Mouse (Mus musculus): ENCODE measurements around the gene Arhgef11. TPM values are rescaled to one million over a fixed set of nuclear protein-coding genes. Genes with fewer than 3 reads are reported as not detected.

The Arhgef11 gene
- polyA plus RNA-seq, 1 experiment from 2014 or later: 18.2 TPM

DNA sequence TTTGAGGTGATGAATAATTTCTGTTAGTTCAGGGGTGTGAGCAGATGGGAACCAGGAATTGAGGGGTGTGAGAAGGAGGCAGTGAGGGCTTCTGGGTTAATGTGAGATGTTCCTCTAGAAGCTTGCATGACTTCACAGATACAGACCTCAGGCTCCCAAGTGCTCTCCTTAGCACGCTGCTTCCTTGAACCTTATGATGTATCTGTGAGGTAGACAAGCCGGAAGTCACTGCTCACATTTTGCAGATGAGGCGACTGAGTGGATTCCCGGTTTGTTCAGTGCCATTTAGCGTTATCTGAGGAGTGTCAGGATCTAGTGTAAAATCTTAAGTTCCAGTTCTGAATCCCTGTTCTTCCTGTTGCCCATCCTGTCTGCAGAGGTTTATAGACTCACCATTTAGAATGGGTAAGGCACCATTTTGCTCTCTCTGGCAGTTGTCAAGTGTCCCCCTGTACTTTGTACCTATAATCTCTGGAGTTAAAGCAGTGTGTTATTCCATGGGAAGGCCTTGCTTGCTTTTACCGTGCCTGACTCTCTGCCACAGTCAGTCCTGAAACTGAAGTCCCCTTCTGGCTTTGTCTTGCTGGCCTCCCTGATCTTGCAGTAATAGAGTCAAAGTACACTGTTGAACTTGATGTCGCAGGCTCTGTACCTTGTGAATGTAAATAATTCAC, 3.0 kb downstream of the Arhgef11 start:
- Histone ChIP-seq H3K36me3 (ENCODE audit: poor library complexity, severe bottlenecking) (0 out of 2 replicates have a peak, but pooled peaks cover 2% of the 10 kb centered on the region), H3K9ac (peak overlapping the region; percentile 63), H3K4me1 (peaks cover 58% of the 10 kb centered on the region), H3K27ac (no peak overlapping the region), H3K4me2 (peak overlapping the region; percentile 98), H3K27me3 (no peaks in the 10 kb centered on the region), H3K4me3 (peak overlapping the region; percentile 80), H3K9me3 (replicated peaks) (no peaks in the 10 kb centered on the region)
- no peak for ATAC-seq
- 65% methylated on average over 7 of the region's 7 CpGs for WGBS

GRCm38 (mm10) chr3:87624899-87625298, 7.5 kb downstream of the Arhgef11 start:
- Histone ChIP-seq H3K4me2 (no peak overlapping the region), H3K4me1 (peaks cover 34% of the 10 kb centered on the region), H3K9me3 (replicated peaks) (no peaks in the 10 kb centered on the region), H3K27me3 (no peaks in the 10 kb centered on the region), H3K9ac (no peak overlapping the region), H3K4me3 (no peak overlapping the region), H3K27ac (no peak overlapping the region), H3K36me3 (ENCODE audit: poor library complexity, severe bottlenecking) (0 out of 2 replicates have a peak, but pooled peaks cover 5% of the 10 kb centered on the region)
- no peak for ATAC-seq
- WGBS: 93% methylated on average over 4 of the region's 4 CpGs

- WGBS: 87% methylated on average over 9 of the region's 9 CpGs
- peak; percentile 61; the same call in 1 of the 2 replicates for ATAC-seq
Observed at GRCm38 (mm10) chr3:87630899-87631298, 13.5 kb downstream of the Arhgef11 start.

DNA sequence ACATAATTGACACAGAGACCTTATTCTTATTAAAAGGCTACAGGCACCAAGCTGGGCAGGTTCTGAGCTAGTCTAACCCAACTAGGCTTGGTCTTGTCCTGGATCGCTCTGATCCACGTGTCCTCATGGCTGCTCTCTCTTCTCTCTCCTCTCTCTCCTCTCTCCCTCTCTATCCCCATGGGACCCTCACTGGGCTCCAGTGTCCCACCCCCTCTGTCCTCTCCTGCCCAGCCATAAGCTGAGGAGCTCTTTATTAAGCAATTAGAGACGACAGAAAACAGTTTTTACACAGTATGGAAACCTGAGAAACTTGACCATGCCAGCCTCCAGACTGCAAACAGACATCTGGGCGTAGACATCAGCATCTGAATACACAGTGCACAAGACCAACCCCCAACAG, 14.0 kb downstream of the Arhgef11 start:
- 78% methylated on average over 4 of the region's 4 CpGs for WGBS
- no peaks in the 10 kb centered on the region for H3K9me3 ChIP-seq (replicated peaks)
- H3K9ac ChIP-seq: no peak overlapping the region
- H3K36me3 ChIP-seq (ENCODE audit: poor library complexity, severe bottlenecking): 0 out of 2 replicates have a peak, but pooled peaks cover 3% of the 10 kb centered on the region
- no peak overlapping the region for H3K4me2 ChIP-seq
- H3K27me3 ChIP-seq: no peaks in the 10 kb centered on the region
- H3K4me1 ChIP-seq: peaks cover 21% of the 10 kb centered on the region
- ATAC-seq: no peak
- no peak overlapping the region for H3K27ac ChIP-seq
- no peak overlapping the region for H3K4me3 ChIP-seq

More at GRCm38 (mm10) chr3:87630899-87631298, 13.5 kb downstream of the Arhgef11 start:
- Histone ChIP-seq H3K4me2 (no peak overlapping the region), H3K9ac (no peak overlapping the region), H3K27ac (no peak overlapping the region; the same call in 1 of the 2 replicates), H3K36me3 (ENCODE audit: poor library complexity, severe bottlenecking) (0 out of 2 replicates have a peak, but pooled peaks cover 3% of the 10 kb centered on the region), H3K4me1 (peaks cover 16% of the 10 kb centered on the region), H3K27me3 (no peaks in the 10 kb centered on the region), H3K4me3 (no peak overlapping the region), H3K9me3 (replicated peaks) (no peaks in the 10 kb centered on the region)

DNA sequence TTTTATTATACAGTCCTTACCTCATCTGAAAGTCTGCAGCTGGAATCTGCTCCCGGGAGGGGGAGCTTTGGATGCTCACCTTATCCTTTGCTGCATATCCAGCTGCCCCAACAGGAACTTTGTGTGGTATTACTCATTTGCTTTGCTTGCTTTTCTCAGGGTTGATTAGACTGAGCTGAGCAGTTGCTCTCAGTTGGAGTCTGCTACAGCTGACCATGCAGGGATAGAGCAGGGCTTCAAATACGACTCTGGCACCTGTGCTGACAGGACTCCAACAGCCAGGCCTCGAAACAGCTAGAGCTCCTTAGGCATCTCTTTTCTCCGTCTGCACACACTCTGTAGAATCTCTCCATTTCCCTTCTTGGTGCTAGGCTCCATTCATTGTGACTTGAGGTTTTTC, 18.2 kb downstream of the Arhgef11 start:
- H3K27ac ChIP-seq: no peak overlapping the region

DNA sequence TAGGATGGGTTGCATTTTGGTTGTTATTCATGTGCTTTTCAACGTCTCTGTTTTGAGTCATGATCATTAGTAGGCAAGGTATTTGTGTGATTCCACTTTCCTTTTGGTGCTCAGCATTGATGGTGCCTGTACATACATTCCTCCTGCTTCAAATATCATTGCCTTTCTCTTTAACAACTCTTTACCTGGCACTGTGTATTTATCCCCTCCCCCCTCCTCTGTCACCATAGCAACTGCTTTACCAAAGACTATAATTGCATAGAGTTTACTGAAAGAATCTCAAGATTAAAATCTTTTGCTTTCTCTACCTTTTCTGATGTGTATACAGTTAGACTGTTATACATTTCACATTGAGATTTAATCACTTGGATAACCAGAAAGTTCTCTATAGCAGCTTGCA, 26.1 kb downstream of the Arhgef11 start:
- Histone ChIP-seq H3K9me3 (replicated peaks) (no peaks in the 10 kb centered on the region), H3K4me1 (peaks cover 10% of the 10 kb centered on the region), H3K9ac (no peak overlapping the region), H3K4me2 (no peak overlapping the region), H3K27me3 (no peaks in the 10 kb centered on the region), H3K27ac (no peak overlapping the region), H3K36me3 (ENCODE audit: poor library complexity, severe bottlenecking) (peaks cover 7% of the 10 kb centered on the region; the same call in 1 of the 2 replicates), H3K4me3 (no peak overlapping the region)
- WGBS: 59% methylated on average over 1 of the region's 1 CpGs
- ATAC-seq: 0 out of 2 replicates have a peak, but pooled peaks have one; percentile 57

More for the DNA sequence above, 18.2 kb downstream of the Arhgef11 start:
- no peak overlapping the region for H3K9ac ChIP-seq
- H3K4me3 ChIP-seq: no peak overlapping the region
- ATAC-seq: no peak
- H3K4me1 ChIP-seq: peaks cover 22% of the 10 kb centered on the region
- H3K4me2 ChIP-seq: no peak overlapping the region
- 59% methylated on average over 4 of the region's 4 CpGs for WGBS
- H3K36me3 ChIP-seq (ENCODE audit: poor library complexity, severe bottlenecking): no peaks in the 10 kb centered on the region
- H3K9me3 ChIP-seq (replicated peaks): no peaks in the 10 kb centered on the region
- no peaks in the 10 kb centered on the region for H3K27me3 ChIP-seq

- no peak overlapping the region for H3K4me3 ChIP-seq
- H3K4me1 ChIP-seq: peaks cover 10% of the 10 kb centered on the region
- H3K4me2 ChIP-seq: no peak overlapping the region
- no peak overlapping the region for H3K27ac ChIP-seq
- H3K36me3 ChIP-seq (ENCODE audit: poor library complexity, severe bottlenecking): peaks cover 2% of the 10 kb centered on the region; the same call in 1 of the 2 replicates
- no peak for ATAC-seq
- 98% methylated on average over 1 of the region's 1 CpGs for WGBS
- H3K27me3 ChIP-seq: no peaks in the 10 kb centered on the region
- no peak overlapping the region for H3K9ac ChIP-seq
- H3K9me3 ChIP-seq (replicated peaks): no peaks in the 10 kb centered on the region
Observed at GRCm38 (mm10) chr3:87646174-87646573, 28.8 kb downstream of the Arhgef11 start.

GRCm38 (mm10) chr3:87649063-87649462, 31.7 kb downstream of the Arhgef11 start:
- H3K4me3 ChIP-seq: no peak overlapping the region
- H3K27me3 ChIP-seq: no peaks in the 10 kb centered on the region
- no peaks in the 10 kb centered on the region; the same call in 1 of the 2 replicates for H3K4me1 ChIP-seq
- WGBS: 92% methylated on average over 3 of the region's 3 CpGs
- no peak overlapping the region for H3K27ac ChIP-seq
- H3K9ac ChIP-seq: no peak overlapping the region
- H3K4me2 ChIP-seq: no peak overlapping the region
- no peak for ATAC-seq
- H3K9me3 ChIP-seq (replicated peaks): no peaks in the 10 kb centered on the region
- no peaks in the 10 kb centered on the region for H3K36me3 ChIP-seq (ENCODE audit: poor library complexity, severe bottlenecking)

DNA sequence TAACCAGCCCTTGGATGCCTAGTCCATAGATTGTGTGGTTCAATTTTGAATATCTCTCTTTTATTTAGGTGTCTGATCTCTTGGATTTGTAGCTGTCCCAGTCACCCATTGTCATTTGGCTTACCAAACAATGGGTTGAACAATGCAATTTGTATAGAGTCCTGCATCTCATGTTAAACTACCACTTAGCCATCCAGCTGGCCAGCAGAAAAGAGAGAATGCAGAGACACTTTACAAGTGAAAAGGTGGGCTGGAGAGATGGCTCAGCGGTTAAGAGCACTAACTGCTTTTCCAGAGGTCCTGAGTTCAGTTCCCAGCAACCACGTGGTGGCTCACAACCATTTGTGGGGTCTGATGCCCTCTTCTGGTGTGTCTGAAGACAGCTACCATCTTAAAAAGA, 41.0 kb downstream of the Arhgef11 start:
- ATAC-seq: no peak
- Histone ChIP-seq H3K36me3 (ENCODE audit: poor library complexity, severe bottlenecking) (no peaks in the 10 kb centered on the region), H3K27ac (no peak overlapping the region), H3K9me3 (replicated peaks) (no peaks in the 10 kb centered on the region), H3K4me3 (no peak overlapping the region), H3K27me3 (no peaks in the 10 kb centered on the region), H3K4me1 (peaks cover 9% of the 10 kb centered on the region; the same call in 1 of the 2 replicates), H3K9ac (no peak overlapping the region), H3K4me2 (no peak overlapping the region)
- 74% methylated on average over 2 of the region's 2 CpGs for WGBS

DNA sequence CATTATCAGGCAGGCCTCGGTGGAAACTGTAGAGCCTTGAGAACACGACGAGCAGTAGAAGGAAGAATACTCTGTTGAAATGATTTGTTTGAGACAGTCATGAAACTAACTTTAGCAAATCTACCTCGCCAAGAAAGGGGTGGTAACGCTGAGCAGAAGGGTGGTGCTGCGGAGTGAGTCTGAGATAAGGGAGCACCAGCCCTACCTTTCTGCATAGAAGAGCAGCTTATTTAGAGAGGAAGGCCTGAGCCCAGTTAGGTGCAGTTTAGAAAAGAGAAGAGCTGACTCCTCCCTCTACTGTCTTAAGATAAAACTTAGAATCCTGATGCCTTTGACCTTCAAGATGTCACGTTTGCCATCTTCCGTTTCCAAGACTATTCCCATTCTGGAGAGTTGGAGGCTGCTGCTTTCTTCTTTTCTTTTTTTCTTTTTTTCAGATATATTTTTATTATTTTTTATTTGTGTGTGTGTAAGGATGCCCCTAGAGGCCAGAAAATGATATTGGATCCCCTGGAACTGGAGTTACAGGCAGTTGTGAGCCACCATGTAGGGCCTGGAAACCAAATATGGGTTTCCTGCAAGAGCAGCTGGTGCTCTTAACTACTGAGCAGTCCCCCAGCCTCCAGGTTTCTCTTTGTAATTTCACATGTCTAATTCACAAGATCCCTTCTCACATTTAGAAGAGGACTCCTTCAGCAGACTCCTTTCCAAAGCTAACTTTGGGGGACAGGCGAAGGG, 42.5 kb downstream of the Arhgef11 start:
- H3K4me2 ChIP-seq: no peak overlapping the region
- H3K27me3 ChIP-seq: no peaks in the 10 kb centered on the region
- H3K36me3 ChIP-seq (ENCODE audit: poor library complexity, severe bottlenecking): no peaks in the 10 kb centered on the region
- no peak overlapping the region for H3K9ac ChIP-seq
- 91% methylated on average over 9 of the region's 9 CpGs for WGBS
- ATAC-seq: no peak
- no peak overlapping the region for H3K4me3 ChIP-seq
- H3K9me3 ChIP-seq (replicated peaks): no peaks in the 10 kb centered on the region
- H3K27ac ChIP-seq: no peak overlapping the region
- peaks cover 9% of the 10 kb centered on the region; the same call in 1 of the 2 replicates for H3K4me1 ChIP-seq

DNA sequence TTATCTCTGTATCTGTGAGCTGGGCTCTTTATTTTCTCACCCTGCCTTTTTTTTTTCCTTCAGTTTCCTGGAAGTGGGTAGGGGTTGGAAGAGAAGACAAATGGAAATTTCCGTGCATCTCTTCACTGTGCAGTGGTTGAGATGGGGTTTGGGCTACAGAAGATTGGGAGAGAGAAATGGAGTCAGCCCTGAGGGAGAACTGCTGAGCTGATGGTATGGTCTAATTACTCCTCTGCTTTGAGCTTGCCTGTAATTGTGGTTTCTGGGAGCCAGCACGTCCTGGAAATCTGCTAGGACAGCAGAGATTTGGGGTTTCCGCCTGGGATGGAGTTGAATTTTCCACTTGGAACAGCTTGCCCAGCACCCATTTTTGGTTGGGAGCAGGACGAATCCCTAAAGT, 43.1 kb downstream of the Arhgef11 start:
- H3K9me3 ChIP-seq (replicated peaks): no peaks in the 10 kb centered on the region
- H3K9ac ChIP-seq: no peak overlapping the region
- no peaks in the 10 kb centered on the region for H3K36me3 ChIP-seq (ENCODE audit: poor library complexity, severe bottlenecking)
- no peaks in the 10 kb centered on the region for H3K27me3 ChIP-seq
- H3K4me2 ChIP-seq: no peak overlapping the region
- 88% methylated on average over 4 of the region's 4 CpGs for WGBS
- H3K4me1 ChIP-seq: 0 out of 2 replicates have a peak, but pooled peaks cover 3% of the 10 kb centered on the region
- no peak overlapping the region for H3K4me3 ChIP-seq
- H3K27ac ChIP-seq: no peak overlapping the region
- ATAC-seq: no peak

GRCm38 (mm10) chr3:87661291-87661690, 43.9 kb downstream of the Arhgef11 start:
- no peak overlapping the region for H3K9ac ChIP-seq
- 0 out of 2 replicates have a peak, but pooled peaks cover 2% of the 10 kb centered on the region for H3K36me3 ChIP-seq (ENCODE audit: poor library complexity, severe bottlenecking)
- 96% methylated on average over 1 of the region's 1 CpGs for WGBS
- H3K4me2 ChIP-seq: no peak overlapping the region
- no peaks in the 10 kb centered on the region for H3K27me3 ChIP-seq
- no peaks in the 10 kb centered on the region for H3K9me3 ChIP-seq (replicated peaks)
- 0 out of 2 replicates have a peak, but pooled peaks cover 3% of the 10 kb centered on the region for H3K4me1 ChIP-seq
- ATAC-seq: no peak
- no peak overlapping the region for H3K4me3 ChIP-seq
- H3K27ac ChIP-seq: no peak overlapping the region

Data from forebrain, embryonic 13.5 days (tissue).